7 mouse cellular contexts compared by ENCODE assay signal in genomic region chr2:13385542-13386345, GRCm38 (mm10).
DNase-seq lines count a peak whose midpoint lies in the region; ATAC-seq lines count a peak whose summit lies in the region.

No protein-coding gene starts in this region.

- H3K9me3 ChIP-seq in hindbrain, embryonic 15.5 days: no peaks in the 10 kb centered on the region
- no peaks in the 10 kb centered on the region for H3K9me3 ChIP-seq in midbrain, embryonic 11.5 days (ENCODE audit: control insufficient read depth, low read length)

- H3K4me2 ChIP-seq in hindbrain, embryonic 15.5 days: no peak overlapping the region
- H3K4me2 ChIP-seq in midbrain, embryonic 11.5 days: peak overlapping the region; percentile 21; the same call in 1 of the 2 replicates

- H3K9ac ChIP-seq in hindbrain, embryonic 15.5 days: no peak overlapping the region
- peak overlapping the region; percentile 64 for H3K9ac ChIP-seq in midbrain, embryonic 11.5 days (ENCODE audit: low read length)

- peak; percentile 57; the same call in 1 of the 2 replicates for ATAC-seq in hindbrain, embryonic 15.5 days (ENCODE audit: low FRiP score, low read depth)
- ATAC-seq in midbrain, embryonic 11.5 days (ENCODE audit: low FRiP score): peak; percentile 65

- H3K4me3 ChIP-seq in brown adipose tissue, adult 24 weeks (ENCODE audit: insufficient read depth, low read depth, low read length): no peak overlapping the region
- no peak overlapping the region for H3K4me3 ChIP-seq in hindbrain, embryonic 15.5 days
- no peak overlapping the region for H3K4me3 ChIP-seq in midbrain, embryonic 11.5 days (ENCODE audit: low read depth, low read length)

- DNase-seq in Muller cell, postnatal 12 days (ENCODE audit: inconsistent ontology term): peak; percentile 96
- no peak for DNase-seq in midbrain, embryonic 11.5 days (ENCODE audit: low spot score, missing footprints)
- no peak for DNase-seq in T-cell, adult 2 months (ENCODE audit: low spot score)
- no peak for DNase-seq in thymus, adult 18-20 months
- DNase-seq in cerebellum, postnatal 25 days: no peak

- H3K4me1 ChIP-seq in brown adipose tissue, adult 24 weeks (ENCODE audit: control insufficient read depth, insufficient read depth, insufficient read length, low read length): peaks cover 21% of the 10 kb centered on the region
- H3K4me1 ChIP-seq in hindbrain, embryonic 15.5 days (replicated peaks): peaks cover 15% of the 10 kb centered on the region
- peaks cover 23% of the 10 kb centered on the region for H3K4me1 ChIP-seq in midbrain, embryonic 11.5 days (ENCODE audit: control insufficient read depth, insufficient read depth, low read length)

- no peaks in the 10 kb centered on the region for H3K36me3 ChIP-seq in hindbrain, embryonic 15.5 days
- H3K36me3 ChIP-seq in midbrain, embryonic 11.5 days (ENCODE audit: control insufficient read depth, insufficient read depth, low read length): no peaks in the 10 kb centered on the region

- 50% methylated on average over 3 of the region's 3 CpGs for WGBS in hindbrain, embryonic 15.5 days
- WGBS in midbrain, embryonic 11.5 days: 20% methylated on average over 3 of the region's 3 CpGs

- H3K27me3 ChIP-seq in hindbrain, embryonic 15.5 days: 0 out of 2 replicates have a peak, but pooled peaks cover 2% of the 10 kb centered on the region
- H3K27me3 ChIP-seq in midbrain, embryonic 11.5 days (ENCODE audit: control insufficient read depth, insufficient read depth, low read length): no peaks in the 10 kb centered on the region

- H3K27ac ChIP-seq in brown adipose tissue, adult 24 weeks (replicated peaks; ENCODE audit: low read depth, low read length): peak overlapping the region; percentile 56
- H3K27ac ChIP-seq in hindbrain, embryonic 15.5 days (replicated peaks): peak overlapping the region; percentile 78
- peak overlapping the region; percentile 97 for H3K27ac ChIP-seq in midbrain, embryonic 11.5 days (ENCODE audit: low read depth, low read length)
